Mouse (Mus musculus) B cell, adult 2 months (primary cell): ENCODE results near the gene Gm12248.

ENCODE experiments used
- DNase-seq, 2 experiments: peaks; one replicate each; pipeline ENCODE4 v3.0.0; 2022

The Gm12248 gene

GRCm38 (mm10) chr11:58026860-58027259 lies 66.1 kb downstream of the Gm12248 start:
- no peak for DNase-seq

- no peak for DNase-seq
Measured at GRCm38 (mm10) chr11:58026337-58026736, 66.6 kb downstream of the Gm12248 start.

GRCm38 (mm10) chr11:58025881-58026280 lies 67.1 kb downstream of the Gm12248 start:
- DNase-seq = no peak

- no peak for DNase-seq
Measured at GRCm38 (mm10) chr11:58024671-58025070, 68.3 kb downstream of the Gm12248 start.

- no peak for DNase-seq
Measured at GRCm38 (mm10) chr11:58024271-58024670, 68.7 kb downstream of the Gm12248 start.

- no peak for DNase-seq
Measured at GRCm38 (mm10) chr11:58021618-58022017, 71.3 kb downstream of the Gm12248 start.

- DNase-seq = no peak
Measured at GRCm38 (mm10) chr11:58021095-58021494, 71.8 kb downstream of the Gm12248 start.

GRCm38 (mm10) chr11:58018701-58019100 lies 74.2 kb downstream of the Gm12248 start:
- no peak for DNase-seq

GRCm38 (mm10) chr11:58018287-58018686 lies 74.6 kb downstream of the Gm12248 start:
- no peak for DNase-seq

GRCm38 (mm10) chr11:58017422-58017821 lies 75.5 kb downstream of the Gm12248 start:
- no peak for DNase-seq

- DNase-seq = no peak
Measured at GRCm38 (mm10) chr11:58016371-58016770, 76.6 kb downstream of the Gm12248 start.

- DNase-seq = no peak
Measured at GRCm38 (mm10) chr11:58015339-58015738, 77.6 kb downstream of the Gm12248 start.

- DNase-seq = no peak
Measured at GRCm38 (mm10) chr11:58014604-58015003, 78.3 kb downstream of the Gm12248 start.
